Mouse (Mus musculus): ENCODE results near the gene Olfr1148.

The Olfr1148 gene

GRCm38 (mm10) chr2:87830233-87830632 lies at the start of gene Olfr1148:
Gene Olfr1148, plus strand, starts transcription at chr2:87830533.
- in situ Hi-C loops (cut with MboI; ENCODE audit: low pct_unique_long_range_greater_than_20kb in 1 of 2, low sequenced_read_pairs in 2 of 2, unreplicated experiment in 1 of 2) = no loop called here

- in situ Hi-C loops (cut with MboI; ENCODE audit: low pct_unique_long_range_greater_than_20kb in 1 of 2, low sequenced_read_pairs in 2 of 2, unreplicated experiment in 1 of 2) = no loop called here
These were observed 30.0 kb upstream of the Olfr1148 start, which contains the start of gene Olfr1143 for GRCm38 (mm10) chr2:87800292-87800691. Gene Olfr1143, plus strand, starts transcription at chr2:87800592.

- in situ Hi-C loops (cut with MboI; ENCODE audit: low pct_unique_long_range_greater_than_20kb in 1 of 2, low sequenced_read_pairs in 2 of 2, unreplicated experiment in 1 of 2) = no loop called here
These were observed 20.8 kb upstream of the Olfr1148 start, which contains the start of gene Olfr1145 for GRCm38 (mm10) chr2:87809522-87809921. Gene Olfr1145, plus strand, starts transcription at chr2:87809822.

- in situ Hi-C loops (cut with MboI; ENCODE audit: low pct_unique_long_range_greater_than_20kb in 1 of 2, low sequenced_read_pairs in 2 of 2, unreplicated experiment in 1 of 2) = no loop called here
These were observed 13.4 kb downstream of the Olfr1148 start, which contains the start of gene Olfr1150-ps1 for GRCm38 (mm10) chr2:87843693-87844092. Gene Olfr1150-ps1, plus strand, starts transcription at chr2:87843993.

GRCm38 (mm10) chr2:87855562-87855961 lies 25.2 kb downstream of the Olfr1148 start, which contains the start of gene Olfr1151:
Gene Olfr1151, plus strand, starts transcription at chr2:87855862.
- in situ Hi-C loops (cut with MboI; ENCODE audit: low pct_unique_long_range_greater_than_20kb in 1 of 2, low sequenced_read_pairs in 2 of 2, unreplicated experiment in 1 of 2) = no loop called here

GRCm38 (mm10) chr2:87866192-87866591 lies 35.9 kb downstream of the Olfr1148 start, which contains the start of gene Olfr1152:
Gene Olfr1152, plus strand, starts transcription at chr2:87866492.
- in situ Hi-C loops (cut with MboI; ENCODE audit: low pct_unique_long_range_greater_than_20kb in 1 of 2, low sequenced_read_pairs in 2 of 2, unreplicated experiment in 1 of 2) = no loop called here

Data from mouse embryonic stem cell (cell line).